Mouse (Mus musculus) forebrain, embryonic 16.5 days (tissue): Measurements from ENCODE around the gene Dnmt3l. TPM values are rescaled to one million over a fixed set of nuclear protein-coding genes. Genes with fewer than 3 reads are reported as not detected.
"Not testable (repeated sequence)": the region's sequence is repeated elsewhere in the genome, so short reads cannot be mapped to it uniquely, and the experiment has no call there.

Source experiments
- ATAC-seq: fragments of 200-750 bp; cut with Nextera tagmentation; 2 replicates; pipeline ENCODE4 v1.8.0; 2017; ENCODE audit warnings: mild to moderate bottlenecking, moderate library complexity
- H3K27ac ChIP-seq: fragments of 300-500 bp; sonication (generic); 2 replicates; pipeline ENCODE4 v1.5.1; 2014; ENCODE audit warnings: low read length, control low read depth
- H3K27me3 ChIP-seq: fragments of 300-500 bp; sonication (generic); replicated peaks from 2 replicates; pipeline ENCODE4 v1.6.1; 2014; ENCODE audit warnings: low read length; ENCODE audit not compliant: control insufficient read depth, insufficient read depth
- H3K36me3 ChIP-seq: fragments of 300-500 bp; sonication (generic); 2 replicates; pipeline ENCODE4 v1.6.1; 2014; ENCODE audit not compliant: control insufficient read depth, insufficient read depth
- H3K4me1 ChIP-seq: fragments of 300-500 bp; sonication (generic); replicated peaks from 2 replicates; pipeline ENCODE4 v1.6.1; 2014; ENCODE audit warnings: low read length; ENCODE audit not compliant: control insufficient read depth, insufficient read depth
- H3K4me2 ChIP-seq: fragments of 300-500 bp; sonication (generic); 2 replicates; pipeline ENCODE4 v1.6.1; 2014; ENCODE audit warnings: mild to moderate bottlenecking, low read length, control low read depth
- H3K4me3 ChIP-seq: fragments of 300-500 bp; sonication (generic); replicated peaks from 2 replicates; pipeline ENCODE4 v1.5.1; 2014; ENCODE audit warnings: mild to moderate bottlenecking, low read length, control low read depth
- H3K9ac ChIP-seq: fragments of 300-500 bp; sonication (generic); replicated peaks from 2 replicates; pipeline ENCODE4 v1.6.1; 2014; ENCODE audit warnings: low read depth, low read length, control low read depth
- H3K9me3 ChIP-seq: fragments of 300-500 bp; sonication (generic); 2 replicates; pipeline ENCODE4 v1.6.1; 2016; ENCODE audit warnings: low read length; ENCODE audit not compliant: control insufficient read depth
- WGBS: fragments of 180-500 bp; shearing (Covaris S2); extraction: QIAGEN DNeasy Blood & Tissue Kit; methylation state at CpG from one replicate; pipeline ENCODE4 v1.1.7; 2014; 5-methylcytosine and 5-hydroxymethylcytosine counted together
- polyA plus RNA-seq: library from polyadenylated mRNA; unstranded; fragments of >200 nt; fragmentation: Nextera tagmentation; extraction: Ambion mirVana; gene quantifications from 2 replicates; pipeline ENCODE4 v1.2.1, GENCODE M21; 2015

Dnmt3l gene
- polyA plus RNA-seq, 1 experiment from 2014 or later = not detected

GRCm38 (mm10) chr10:78087101-78087511 lies 45.4 kb downstream of the Dnmt3l start:
- Histone ChIP-seq H3K27ac (no peak overlapping the region), H3K36me3 (no peaks in the 10 kb centered on the region), H3K9me3 (no peaks in the 10 kb centered on the region), H3K27me3 (no peaks in the 10 kb centered on the region), H3K4me2 (no peak overlapping the region), H3K9ac (no peak overlapping the region), H3K4me1 (no peaks in the 10 kb centered on the region), H3K4me3 (no peak overlapping the region)
- ATAC-seq = no peak
- 86% methylated on average over 6 of the region's 6 CpGs for WGBS

- H3K4me1 ChIP-seq = no peaks in the 10 kb centered on the region
- ATAC-seq = no peak
- H3K27me3 ChIP-seq = no peaks in the 10 kb centered on the region
- no peak overlapping the region for H3K4me3 ChIP-seq
- H3K9ac ChIP-seq = no peak overlapping the region
- no peaks in the 10 kb centered on the region for H3K36me3 ChIP-seq
- WGBS = 69% methylated on average over 6 of the region's 6 CpGs
- no peaks in the 10 kb centered on the region for H3K9me3 ChIP-seq
- H3K4me2 ChIP-seq = no peak overlapping the region
- H3K27ac ChIP-seq = no peak overlapping the region
These were observed 48.5 kb downstream of the Dnmt3l start for GRCm38 (mm10) chr10:78090246-78090645.

GRCm38 (mm10) chr10:78090706-78091491 lies 49.2 kb downstream of the Dnmt3l start:
- Histone ChIP-seq H3K27ac (no peak overlapping the region), H3K9me3 (no peaks in the 10 kb centered on the region), H3K4me3 (no peak overlapping the region), H3K36me3 (no peaks in the 10 kb centered on the region), H3K4me2 (no peak overlapping the region), H3K9ac (no peak overlapping the region), H3K4me1 (no peaks in the 10 kb centered on the region), H3K27me3 (no peaks in the 10 kb centered on the region)
- 86% methylated on average over 4 of the region's 4 CpGs for WGBS
- ATAC-seq = no peak

- Histone ChIP-seq H3K27ac (no peak overlapping the region), H3K27me3 (no peaks in the 10 kb centered on the region), H3K4me1 (no peaks in the 10 kb centered on the region), H3K4me3 (no peak overlapping the region), H3K9ac (no peak overlapping the region), H3K9me3 (no peaks in the 10 kb centered on the region), H3K4me2 (no peak overlapping the region), H3K36me3 (no peaks in the 10 kb centered on the region)
- WGBS = 87% methylated on average over 23 of the region's 23 CpGs
- no peak for ATAC-seq
These were observed 50.3 kb downstream of the Dnmt3l start for GRCm38 (mm10) chr10:78091865-78092724.

- Histone ChIP-seq H3K4me2 (no peak overlapping the region), H3K36me3 (no peaks in the 10 kb centered on the region), H3K9me3 (no peaks in the 10 kb centered on the region), H3K27ac (no peak overlapping the region), H3K9ac (no peak overlapping the region), H3K27me3 (no peaks in the 10 kb centered on the region), H3K4me3 (no peak overlapping the region), H3K4me1 (no peaks in the 10 kb centered on the region)
- WGBS = 91% methylated on average over 13 of the region's 13 CpGs
- ATAC-seq = no peak
These were observed 50.9 kb downstream of the Dnmt3l start for GRCm38 (mm10) chr10:78092725-78093029.

- H3K36me3 ChIP-seq = no peaks in the 10 kb centered on the region
- H3K4me3 ChIP-seq = no peak overlapping the region
- no peaks in the 10 kb centered on the region for H3K9me3 ChIP-seq
- H3K4me2 ChIP-seq = no peak overlapping the region
- H3K27ac ChIP-seq = no peak overlapping the region
- ATAC-seq = no peak
- no peak overlapping the region for H3K9ac ChIP-seq
- H3K4me1 ChIP-seq = no peaks in the 10 kb centered on the region
- H3K27me3 ChIP-seq = no peaks in the 10 kb centered on the region
These were observed 53.5 kb downstream of the Dnmt3l start for GRCm38 (mm10) chr10:78095221-78095620.

- ATAC-seq = no peak
- Histone ChIP-seq H3K4me1 (no peaks in the 10 kb centered on the region), H3K27me3 (no peaks in the 10 kb centered on the region), H3K36me3 (no peaks in the 10 kb centered on the region), H3K27ac (no peak overlapping the region), H3K9me3 (no peaks in the 10 kb centered on the region), H3K9ac (no peak overlapping the region), H3K4me2 (no peak overlapping the region), H3K4me3 (no peak overlapping the region)
- WGBS = 86% methylated on average over 5 of the region's 5 CpGs
These were observed 54.5 kb downstream of the Dnmt3l start for GRCm38 (mm10) chr10:78095954-78096931.

- ATAC-seq, H3K4me3 ChIP-seq, H3K27me3 ChIP-seq, H3K4me1 ChIP-seq, H3K4me2 ChIP-seq, H3K27ac ChIP-seq, H3K9me3 ChIP-seq, H3K36me3 ChIP-seq, H3K9ac ChIP-seq: not testable (repeated sequence)
These were observed 58.1 kb downstream of the Dnmt3l start for GRCm38 (mm10) chr10:78099860-78100259.
